Mouse (Mus musculus) testis, adult 2 months (tissue): ENCODE measurements around the gene Ace3.

Experiments
- CTCF ChIP-seq: fragments of 200-500 bp; IDR thresholded peaks from 2 replicates; pipeline ENCODE4 v1.5.1; 2012; ENCODE audit warnings: low read depth, mild to moderate bottlenecking, inconsistent platforms, low read length, moderate library complexity; ENCODE audit not compliant: control insufficient read depth, insufficient read depth, insufficient replicate concordance
- POLR2A ChIP-seq: fragments of 200-500 bp; IDR thresholded peaks from 2 replicates; pipeline ENCODE4 v1.6.1; 2012; ENCODE audit warnings: low read depth, mild to moderate bottlenecking, inconsistent platforms, low read length, moderate library complexity; ENCODE audit not compliant: control insufficient read depth

DNA sequence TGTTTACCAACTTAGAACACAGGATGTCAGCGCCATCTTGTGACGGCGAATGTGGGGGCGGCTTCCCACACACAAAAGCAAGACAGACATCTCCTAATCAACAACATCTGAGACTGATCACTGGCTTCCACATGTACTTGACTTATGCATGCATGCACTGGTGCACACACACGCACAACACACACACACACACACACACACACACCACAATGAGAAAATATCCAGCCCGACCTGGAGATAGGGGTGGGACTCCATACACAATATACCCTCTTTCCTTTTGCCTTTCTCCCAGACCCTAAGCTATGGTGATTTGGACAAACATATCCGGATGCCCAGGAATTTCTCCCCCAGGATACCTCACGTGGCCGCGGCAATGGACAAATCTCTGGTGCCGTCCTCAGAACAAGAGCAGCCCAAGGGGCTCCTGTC lies 39.0 kb downstream of the Ace3 start:
- no peak for TF ChIP-seq CTCF
- no peak for TF ChIP-seq POLR2A
